Mouse (Mus musculus) myocyte (in vitro differentiated cells): ENCODE results near the gene Rpl13a. TPM values are rescaled to one million over a fixed set of nuclear protein-coding genes. Genes with fewer than 3 reads are reported as not detected.

ENCODE experiments used
- H3K27me3 ChIP-seq: one replicate; pipeline ENCODE4 v1.6.1; 2011; ENCODE audit not compliant: control insufficient read depth, insufficient read depth, insufficient read length
- H3K36me3 ChIP-seq: one replicate; pipeline ENCODE4 v1.6.1; 2011; ENCODE audit not compliant: control insufficient read depth, insufficient read depth
- H3K4me2 ChIP-seq: one replicate; pipeline ENCODE4 v1.6.1; 2011; ENCODE audit warnings: low read depth, control low read depth
- H3K4me3 ChIP-seq: one replicate; pipeline ENCODE4 v1.5.1; 2011; ENCODE audit warnings: mild to moderate bottlenecking, control low read depth, moderate library complexity
- H3K79me2 ChIP-seq: one replicate; pipeline ENCODE4 v1.6.1; 2011; ENCODE audit not compliant: control insufficient read depth, insufficient read depth
- H3ac ChIP-seq: one replicate; pipeline ENCODE4 v1.6.1; 2011; ENCODE audit not compliant: control insufficient read depth, insufficient read length
- CEBPB ChIP-seq: IDR thresholded peaks from 2 replicates; pipeline ENCODE4 v1.6.1; 2011; ENCODE audit warnings: mild to moderate bottlenecking, moderate library complexity; ENCODE audit not compliant: poor library complexity, insufficient read depth, severe bottlenecking
- E2F4 ChIP-seq: IDR thresholded peaks from one replicate; pipeline ENCODE4 v1.6.1; 2011; ENCODE audit warnings: mild to moderate bottlenecking, control low read depth, moderate library complexity; ENCODE audit not compliant: insufficient read depth
- MAX ChIP-seq: IDR thresholded peaks from one replicate; pipeline ENCODE4 v1.6.1; 2011; ENCODE audit warnings: low read depth, mild to moderate bottlenecking, control low read depth
- MYOD1 ChIP-seq, 3 experiments: IDR thresholded peaks; one replicate each; pipeline ENCODE4 v1.6.1; 2011; ENCODE audit warnings: control low read depth in 2 of 3, low read depth in 2 of 3, mild to moderate bottlenecking in 2 of 3, moderate library complexity in 1 of 3; ENCODE audit not compliant: insufficient read length in 2 of 3, control insufficient read depth in 1 of 3
- MYOG ChIP-seq, 3 experiments: IDR thresholded peaks; one replicate each; pipeline ENCODE4 v1.6.1; 2011; ENCODE audit warnings: control low read depth in 2 of 3, low read depth in 2 of 3, mild to moderate bottlenecking in 2 of 3; ENCODE audit not compliant: insufficient read length in 2 of 3, control insufficient read depth in 1 of 3, insufficient read depth in 1 of 3
- POLR2A ChIP-seq: IDR thresholded peaks from one replicate; pipeline ENCODE4 v1.6.1; 2011; ENCODE audit warnings: low read depth, mild to moderate bottlenecking, control low read depth, moderate library complexity; ENCODE audit not compliant: insufficient read length
- POLR2AphosphoS2 ChIP-seq: IDR thresholded peaks from one replicate; pipeline ENCODE4 v1.6.1; 2011; ENCODE audit warnings: low read depth, control low read depth; ENCODE audit not compliant: insufficient read length
- REST ChIP-seq: IDR thresholded peaks from one replicate; pipeline ENCODE4 v1.6.1; 2011; ENCODE audit warnings: mild to moderate bottlenecking, control low read depth, moderate library complexity; ENCODE audit not compliant: insufficient read depth, insufficient read length
- SRF ChIP-seq: IDR thresholded peaks from one replicate; pipeline ENCODE4 v1.6.1; 2011; ENCODE audit warnings: low read depth; ENCODE audit not compliant: control insufficient read depth, insufficient read length
- TCF12 ChIP-seq: IDR thresholded peaks from one replicate; pipeline ENCODE4 v1.6.1; 2011; ENCODE audit warnings: mild to moderate bottlenecking, control low read depth; ENCODE audit not compliant: poor library complexity, insufficient read depth, severe bottlenecking
- TCF3 ChIP-seq: IDR thresholded peaks from one replicate; pipeline ENCODE4 v1.6.1; 2011; ENCODE audit warnings: low read depth, control low read depth; ENCODE audit not compliant: insufficient read length
- USF1 ChIP-seq: IDR thresholded peaks from one replicate; pipeline ENCODE4 v1.6.1; 2011; ENCODE audit warnings: low read depth, mild to moderate bottlenecking, control low read depth, moderate library complexity
- polyA plus RNA-seq: library from polyadenylated mRNA; unstranded; fragments of >200 nt; fragmentation: generic; extraction: Trizol; gene quantifications from one replicate; pipeline ENCODE4 v1.2.1, GENCODE M21; 2012; ENCODE audit warnings: missing spikeins

Rpl13a gene
- polyA plus RNA-seq, 1 experiment = 6,110 TPM

DNA sequence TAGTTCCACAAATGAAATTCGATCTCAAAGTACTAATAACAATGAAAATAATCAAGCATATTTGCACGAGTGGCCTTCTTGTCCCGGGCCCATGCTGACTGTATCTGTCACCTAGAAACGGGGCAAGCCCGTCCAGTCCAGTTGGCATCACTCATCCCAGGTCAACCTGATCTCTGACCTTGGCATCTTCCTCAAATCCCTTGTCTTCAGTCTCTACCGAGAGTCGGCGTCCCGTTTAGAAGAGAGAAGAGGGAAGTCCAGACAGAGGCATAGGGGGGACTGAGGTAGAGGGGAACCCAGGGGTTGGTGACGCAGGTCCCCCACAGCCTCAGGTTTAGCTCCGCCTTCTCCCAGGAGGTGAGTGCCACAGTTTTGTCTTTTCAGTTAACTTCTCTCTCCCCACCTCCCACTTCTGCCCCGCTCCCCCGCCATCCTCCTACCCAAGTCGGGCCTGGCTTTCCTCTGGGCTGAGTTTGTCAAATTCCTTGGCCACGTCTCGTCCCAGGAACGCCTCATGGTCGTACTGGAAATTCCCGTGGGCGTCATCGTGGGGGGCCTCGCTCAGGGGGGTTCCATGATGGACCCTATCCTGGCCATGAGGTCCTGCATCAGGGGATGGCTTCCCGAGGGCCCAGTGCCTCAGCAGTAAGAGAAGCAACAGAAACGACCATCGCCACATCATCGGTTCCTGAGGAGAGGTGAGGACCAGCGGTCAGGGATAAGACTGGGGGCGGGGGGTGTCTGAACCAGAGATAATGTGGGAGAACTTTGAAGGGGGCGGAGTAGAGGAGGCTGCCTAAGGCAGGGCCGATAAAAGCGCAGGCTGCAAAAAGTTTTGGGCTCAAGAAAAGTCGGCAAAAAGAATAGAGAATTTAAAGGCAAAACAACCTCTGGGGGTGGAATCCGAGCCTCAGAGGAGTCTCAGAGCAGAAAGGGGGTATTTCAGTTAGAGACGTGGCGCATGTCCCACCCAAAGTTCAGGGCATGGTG, 37.3 kb downstream of the Rpl13a start:
- peak overlapping the region; percentile 75 for H3K4me2 ChIP-seq

DNA sequence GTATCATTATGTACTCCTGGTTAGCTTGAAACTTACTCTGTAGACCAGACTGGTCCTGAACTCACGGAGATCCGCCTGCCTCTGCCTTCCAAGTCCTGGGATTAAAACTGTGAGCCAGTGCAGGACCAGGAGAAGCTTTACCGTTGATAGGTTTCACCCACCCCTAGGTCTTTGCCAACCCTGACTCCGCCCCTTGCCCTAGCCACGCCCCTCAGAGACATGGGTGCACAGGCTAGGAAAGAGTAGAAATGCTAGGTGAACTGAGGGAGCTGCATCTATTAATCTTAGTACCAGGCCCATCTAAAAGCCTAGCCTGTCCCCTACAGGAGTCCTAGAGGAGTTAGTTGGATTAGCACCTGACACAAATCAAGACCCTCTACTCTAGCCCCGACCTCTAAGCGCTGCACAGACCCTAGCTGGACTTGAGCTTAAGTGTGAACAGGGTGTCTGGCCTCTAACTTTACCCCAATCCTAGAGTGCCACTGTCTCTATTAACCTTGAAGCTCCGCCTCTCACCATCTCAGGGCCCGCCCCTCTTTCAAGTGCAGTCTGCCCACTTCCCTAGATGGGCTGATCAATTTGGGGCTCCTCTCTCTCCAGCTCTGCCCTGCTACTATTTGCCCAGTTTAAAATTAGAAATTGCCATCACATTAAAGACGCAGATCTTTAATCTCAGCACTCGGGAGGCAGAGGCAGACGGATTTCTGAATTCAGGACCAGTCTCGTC, 38.1 kb downstream of the Rpl13a start:
- no peak for TF ChIP-seq MYOD1 (IDR thresholded peaks at IDR 0.05; ENCODE audit: control insufficient read depth in 1 of 3, insufficient read length in 2 of 3, low read depth in 2 of 3)
- no peak for TF ChIP-seq REST
- no peak for TF ChIP-seq MYOG (IDR thresholded peaks at IDR 0.05; ENCODE audit: control insufficient read depth in 1 of 3, insufficient read depth in 1 of 3, insufficient read length in 2 of 3, low read depth in 2 of 3)
- no peak for TF ChIP-seq POLR2AphosphoS2
- TF ChIP-seq TCF12 = no peak
- TF ChIP-seq E2F4 = no peak
- TF ChIP-seq TCF3 = no peak
- no peak for TF ChIP-seq USF1
- no peak for TF ChIP-seq SRF
- TF ChIP-seq MAX = no peak
- TF ChIP-seq CEBPB = no peak
- TF ChIP-seq POLR2A = no peak
- Histone ChIP-seq H3K36me3 (no peaks in the 10 kb centered on the region), H3K27me3 (no peaks in the 10 kb centered on the region), H3K4me2 (peak overlapping the region; percentile 75), H3ac (no peak overlapping the region), H3K79me2 (no peaks in the 10 kb centered on the region), H3K4me3 (peak overlapping the region; percentile 38)

More for the DNA sequence above, 37.3 kb downstream of the Rpl13a start:
- H3ac ChIP-seq = no peak overlapping the region
- no peaks in the 10 kb centered on the region for H3K36me3 ChIP-seq
- peak overlapping the region; percentile 38 for H3K4me3 ChIP-seq
- no peaks in the 10 kb centered on the region for H3K27me3 ChIP-seq
- H3K79me2 ChIP-seq = no peaks in the 10 kb centered on the region
- TF ChIP-seq E2F4 (no peak), MAX (no peak), POLR2A (no peak), POLR2AphosphoS2 (no peak), TCF3 (no peak), USF1 (no peak), MYOG (IDR thresholded peaks at IDR 0.05; ENCODE audit: control insufficient read depth in 1 of 3, insufficient read depth in 1 of 3, insufficient read length in 2 of 3, low read depth in 2 of 3) (no peak), MYOD1 (IDR thresholded peaks at IDR 0.05; ENCODE audit: control insufficient read depth in 1 of 3, insufficient read length in 2 of 3, low read depth in 2 of 3) (no peak), REST (no peak), SRF (no peak)

DNA sequence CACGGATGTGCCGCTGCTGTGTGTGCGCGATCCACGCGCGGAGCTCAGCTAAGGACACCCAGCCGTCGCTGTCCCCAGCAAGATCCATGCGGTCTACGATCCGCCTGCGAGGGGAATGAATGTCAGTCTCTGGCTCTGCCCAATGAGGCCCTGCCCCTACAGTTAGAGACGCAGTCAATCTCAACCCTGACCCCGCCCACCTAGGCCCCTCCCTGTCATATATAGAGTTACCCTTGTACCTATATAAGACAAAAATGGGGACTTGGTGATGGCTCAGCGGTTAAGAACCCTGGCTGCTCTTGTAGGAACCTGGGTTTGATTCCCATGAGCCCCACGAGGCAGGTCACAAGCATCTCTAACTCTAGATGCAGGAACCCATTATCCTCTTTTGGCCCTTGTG, 40.0 kb downstream of the Rpl13a start:
- H3ac ChIP-seq = no peak overlapping the region
- no peak for TF ChIP-seq REST
- no peak for TF ChIP-seq TCF3
- TF ChIP-seq POLR2AphosphoS2 = no peak
- TF ChIP-seq MYOD1 (IDR thresholded peaks at IDR 0.05; ENCODE audit: control insufficient read depth in 1 of 3, insufficient read length in 2 of 3, low read depth in 2 of 3) = no peak
- no peak for TF ChIP-seq USF1
- no peak for TF ChIP-seq TCF12
- TF ChIP-seq CEBPB = no peak
- TF ChIP-seq MYOG (IDR thresholded peaks at IDR 0.05; ENCODE audit: control insufficient read depth in 1 of 3, insufficient read depth in 1 of 3, insufficient read length in 2 of 3, low read depth in 2 of 3) = no peak
- TF ChIP-seq MAX = no peak
- TF ChIP-seq E2F4 = no peak
- TF ChIP-seq POLR2A = no peak
- no peak for TF ChIP-seq SRF
- H3K79me2 ChIP-seq = no peaks in the 10 kb centered on the region
- no peaks in the 10 kb centered on the region for H3K36me3 ChIP-seq
- H3K4me3 ChIP-seq = no peak overlapping the region
- no peaks in the 10 kb centered on the region for H3K27me3 ChIP-seq
- H3K4me2 ChIP-seq = no peak overlapping the region

DNA sequence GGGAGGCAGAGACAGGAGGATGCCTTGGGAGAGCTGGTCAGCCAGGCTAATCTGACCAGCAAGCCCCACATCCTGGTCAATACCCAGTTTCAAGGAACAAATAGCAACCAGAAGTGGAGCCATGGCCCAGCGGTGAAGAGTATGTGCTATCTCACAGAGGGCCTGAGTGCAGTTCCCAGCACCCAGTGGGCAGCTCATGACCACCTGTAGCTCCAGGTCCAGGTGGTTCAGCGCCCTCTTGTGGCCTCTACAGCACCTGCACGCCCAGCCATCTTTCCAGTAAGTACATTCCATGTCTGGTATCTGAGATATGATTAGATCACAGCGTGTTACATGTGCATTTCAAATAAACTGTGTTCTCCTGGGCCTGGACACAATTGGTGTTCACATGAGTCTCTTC, 42.5 kb downstream of the Rpl13a start:
- no peaks in the 10 kb centered on the region for H3K27me3 ChIP-seq
- no peak overlapping the region for H3K4me3 ChIP-seq
- TF ChIP-seq MYOG (IDR thresholded peaks at IDR 0.05; ENCODE audit: control insufficient read depth in 1 of 3, insufficient read depth in 1 of 3, insufficient read length in 2 of 3, low read depth in 2 of 3) (no peak), MYOD1 (IDR thresholded peaks at IDR 0.05; ENCODE audit: control insufficient read depth in 1 of 3, insufficient read length in 2 of 3, low read depth in 2 of 3) (no peak), SRF (no peak), USF1 (no peak), REST (no peak), MAX (no peak), TCF3 (no peak), POLR2A (no peak), POLR2AphosphoS2 (no peak), E2F4 (no peak), TCF12 (no peak), CEBPB (no peak)
- H3K4me2 ChIP-seq = no peak overlapping the region
- H3K36me3 ChIP-seq = no peaks in the 10 kb centered on the region
- H3ac ChIP-seq = no peak overlapping the region
- H3K79me2 ChIP-seq = no peaks in the 10 kb centered on the region
